Mouse (Mus musculus): ENCODE results near the gene Med27. TPM values are rescaled to one million over a fixed set of nuclear protein-coding genes. Genes with fewer than 3 reads are reported as not detected.

The Med27 gene
- polyA plus RNA-seq, 1 experiment = 73.2 TPM

- Histone ChIP-seq H3K36me3 (ENCODE audit: control insufficient read depth, insufficient read depth, low read length) (no peaks in the 10 kb centered on the region), H3K4me3 (ENCODE audit: control insufficient read depth, insufficient read depth, low read length) (no peak overlapping the region), H3K27me3 (ENCODE audit: control insufficient read depth, insufficient read depth, low read length) (no peaks in the 10 kb centered on the region), H3K4me1 (replicated peaks; ENCODE audit: control insufficient read depth, insufficient read depth, low read length) (no peaks in the 10 kb centered on the region), H3K27ac (ENCODE audit: control insufficient read depth, insufficient read depth, low read length) (no peak overlapping the region)
- 58% methylated on average over 11 of the region's 11 CpGs for WGBS
- no peak for DNase-seq
- TF ChIP-seq POLR2A (IDR thresholded peaks at IDR 0.05; ENCODE audit: control insufficient read depth, extremely low read depth, insufficient read depth, low read length, poor library complexity) (no peak), CTCF (IDR thresholded peaks at IDR 0.05; ENCODE audit: borderline replicate concordance, control insufficient read depth, extremely low read depth, insufficient read depth, low read length, poor library complexity) (no peak)
Measured at GRCm38 (mm10) chr2:29574187-29574586, 227.6 kb downstream of the Med27 start.

Other genes starting within 250 kb of the Med27 start
- 14.5 and 16.9 TPM in 2 replicates for gene Setx, start 222.6 kb upstream of the Med27 start, polyA plus RNA-seq (2012; rRNA removed)
- 26.0 and 29.7 TPM in 2 replicates for gene Ntng2, start 93.8 kb upstream of the Med27 start, polyA plus RNA-seq (2012; rRNA removed)